Mouse (Mus musculus): ENCODE results near the gene Med12. TPM values are rescaled to one million over a fixed set of nuclear protein-coding genes. Genes with fewer than 3 reads are reported as not detected.
A peak's percentile ranks its signal among the peaks of the same experiment; 100 is the strongest.

Gene Med12
- polyA plus RNA-seq, 1 experiment from 2014 or later: 39.4 TPM

DNA sequence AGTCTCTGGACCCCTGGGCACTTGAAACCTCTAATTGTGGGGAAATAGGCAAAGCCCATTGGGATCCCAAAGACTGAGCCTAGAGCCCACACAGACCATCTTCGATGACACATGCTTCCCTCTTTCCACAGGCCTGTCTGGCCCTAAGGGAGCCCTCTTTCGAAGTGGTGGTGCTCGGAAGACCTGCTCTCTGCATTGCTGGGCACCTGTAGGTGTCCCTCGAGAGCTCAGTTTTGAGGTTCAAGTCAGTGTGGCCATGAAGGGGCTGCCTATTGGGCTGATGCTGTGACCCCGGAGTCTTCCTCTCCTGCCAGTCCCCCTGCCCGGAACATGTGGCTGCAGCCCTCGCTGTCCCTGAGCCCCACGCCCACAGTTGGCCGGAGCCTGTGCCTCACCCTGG lies 27.8 kb downstream of the Med12 start:
- 77% methylated on average over 9 of the region's 9 CpGs for WGBS
- Histone ChIP-seq H3K9ac (no peak overlapping the region), H3K4me2 (replicated peaks) (peak overlapping the region; percentile 50), H3K4me3 (no peak overlapping the region), H3K27me3 (peaks cover under 1% of the 10 kb centered on the region; the same call in 1 of the 2 replicates), H3K4me1 (no peaks in the 10 kb centered on the region), H3K36me3 (peaks cover 4% of the 10 kb centered on the region; the same call in 1 of the 2 replicates), H3K27ac (no peak overlapping the region), H3K9me3 (no peaks in the 10 kb centered on the region)
- no peak for ATAC-seq (ENCODE audit: insufficient number of reproducible peaks, insufficient read depth, low FRiP score, low TSS enrichment)

DNA sequence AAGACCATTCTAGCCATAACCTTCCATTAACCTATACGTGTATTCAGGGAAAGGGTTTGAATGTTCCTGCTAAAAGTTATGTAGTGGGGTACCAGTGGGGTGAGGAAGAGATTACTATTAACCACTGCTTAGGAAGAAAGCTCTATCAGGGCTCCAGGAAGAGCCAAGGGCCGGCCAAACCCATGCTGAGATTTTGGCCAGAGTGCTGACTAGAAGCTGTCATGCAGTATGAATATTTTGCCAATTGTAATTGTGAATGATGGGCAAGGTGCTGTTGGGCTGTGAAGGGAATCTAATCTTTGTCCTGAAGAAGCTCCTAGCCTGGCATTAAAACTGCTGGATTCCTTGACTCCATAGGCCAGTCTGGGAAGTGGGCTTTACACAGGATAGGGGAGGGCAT lies 30.8 kb downstream of the Med12 start:
- Histone ChIP-seq H3K27me3 (peaks cover 10% of the 10 kb centered on the region; the same call in 1 of the 2 replicates), H3K36me3 (no peaks in the 10 kb centered on the region), H3K4me2 (replicated peaks) (no peak overlapping the region), H3K4me3 (no peak overlapping the region), H3K9ac (no peak overlapping the region), H3K27ac (no peak overlapping the region), H3K4me1 (no peaks in the 10 kb centered on the region), H3K9me3 (no peaks in the 10 kb centered on the region)
- WGBS: 50% methylated on average over 2 of the region's 2 CpGs
- ATAC-seq (ENCODE audit: insufficient number of reproducible peaks, insufficient read depth, low FRiP score, low TSS enrichment): no peak

DNA sequence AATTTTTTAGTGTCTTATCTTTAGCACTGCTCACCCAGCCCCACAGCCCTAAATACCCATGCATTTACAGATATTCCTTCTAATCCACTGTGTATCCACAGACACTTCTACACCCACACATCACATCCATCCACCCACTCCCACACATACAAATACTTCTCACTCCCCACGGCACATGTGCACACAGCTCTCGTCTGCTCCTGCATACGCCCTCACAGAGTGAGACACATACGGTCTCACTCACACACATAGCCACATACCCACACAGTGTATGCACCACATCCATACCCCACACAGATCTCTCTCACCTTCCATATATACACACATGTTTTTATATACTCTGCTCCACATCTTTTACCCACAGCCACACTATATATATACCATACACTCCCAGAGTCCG lies 35.5 kb downstream of the Med12 start:
- H3K27me3 ChIP-seq: peaks cover 15% of the 10 kb centered on the region; the same call in 1 of the 2 replicates
- no peaks in the 10 kb centered on the region for H3K9me3 ChIP-seq
- ATAC-seq (ENCODE audit: insufficient number of reproducible peaks, insufficient read depth, low FRiP score, low TSS enrichment): no peak
- H3K4me2 ChIP-seq (replicated peaks): no peak overlapping the region
- no peak overlapping the region for H3K9ac ChIP-seq
- H3K4me3 ChIP-seq: no peak overlapping the region
- H3K36me3 ChIP-seq: no peaks in the 10 kb centered on the region
- no peaks in the 10 kb centered on the region for H3K4me1 ChIP-seq
- 90% methylated on average over 5 of the region's 5 CpGs for WGBS
- no peak overlapping the region for H3K27ac ChIP-seq

DNA sequence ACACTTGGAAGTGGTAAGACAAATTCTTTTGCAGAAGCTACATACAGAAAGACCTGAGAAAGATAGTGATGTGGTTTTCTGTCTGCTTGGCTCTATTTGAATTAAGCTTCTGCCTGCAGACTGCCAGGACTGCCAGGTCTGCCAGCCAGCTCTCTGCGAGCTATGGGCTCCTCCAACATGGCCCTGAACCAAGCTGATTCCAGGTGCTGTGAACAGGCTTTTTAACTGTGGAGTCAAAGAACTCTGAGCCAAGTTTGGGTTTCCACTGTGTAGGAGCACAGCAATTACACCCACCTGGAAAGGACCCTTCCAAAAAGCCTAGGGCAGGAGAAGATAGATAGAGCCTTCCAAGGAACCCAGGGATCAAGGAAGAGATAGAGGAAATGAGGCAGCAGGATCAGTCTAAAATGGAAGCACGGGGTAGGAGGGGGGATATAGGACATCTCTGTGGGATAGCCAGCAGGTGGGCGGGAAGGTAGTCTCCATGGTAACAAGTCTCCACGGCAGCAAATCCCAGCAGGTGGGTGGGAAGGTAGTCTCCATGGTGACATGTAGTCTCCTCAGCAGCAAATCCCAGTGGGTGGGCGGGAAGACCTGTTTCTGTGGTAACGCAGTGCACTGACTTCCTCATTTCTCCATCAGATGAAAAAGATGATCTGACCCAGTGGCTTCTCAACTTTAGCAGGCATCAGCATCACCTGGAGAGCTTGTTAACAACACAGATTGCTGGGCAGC lies 40.0 kb downstream of the Med12 start:
- Histone ChIP-seq H3K9ac (no peak overlapping the region), H3K4me2 (replicated peaks) (no peak overlapping the region), H3K4me1 (no peaks in the 10 kb centered on the region), H3K27me3 (peaks cover 10% of the 10 kb centered on the region; the same call in 1 of the 2 replicates), H3K36me3 (no peaks in the 10 kb centered on the region), H3K9me3 (no peaks in the 10 kb centered on the region), H3K27ac (no peak overlapping the region), H3K4me3 (no peak overlapping the region)
- ATAC-seq (ENCODE audit: insufficient number of reproducible peaks, insufficient read depth, low FRiP score, low TSS enrichment): no peak
- 47% methylated on average over 6 of the region's 6 CpGs for WGBS

DNA sequence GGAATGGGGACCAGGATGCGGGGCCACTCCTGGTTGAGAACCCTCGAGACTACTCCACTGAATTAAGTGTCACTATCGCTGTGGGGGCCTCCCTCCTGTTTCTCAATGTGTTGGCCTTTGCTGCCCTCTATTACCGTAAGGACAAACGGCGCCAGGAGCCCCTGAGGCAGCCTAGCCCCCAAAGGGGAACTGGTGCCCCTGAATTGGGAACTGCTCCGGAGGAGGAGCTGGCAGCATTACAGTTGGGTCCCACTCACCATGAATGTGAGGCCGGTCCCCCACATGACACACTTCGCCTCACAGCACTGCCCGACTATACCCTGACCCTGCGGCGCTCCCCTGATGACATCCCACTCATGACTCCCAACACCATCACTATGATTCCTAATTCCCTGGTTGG lies 45.9 kb downstream of the Med12 start:
- no peak overlapping the region for H3K4me2 ChIP-seq (replicated peaks)
- no peaks in the 10 kb centered on the region for H3K4me1 ChIP-seq
- H3K27ac ChIP-seq: no peak overlapping the region
- no peak overlapping the region for H3K9ac ChIP-seq
- no peaks in the 10 kb centered on the region for H3K9me3 ChIP-seq
- H3K4me3 ChIP-seq: no peak overlapping the region
- 96% methylated on average over 12 of the region's 12 CpGs for WGBS
- 0 out of 2 replicates have a peak, but pooled peaks cover under 1% of the 10 kb centered on the region for H3K27me3 ChIP-seq
- no peak for ATAC-seq (ENCODE audit: insufficient number of reproducible peaks, insufficient read depth, low FRiP score, low TSS enrichment)
- 0 out of 2 replicates have a peak, but pooled peaks cover 8% of the 10 kb centered on the region for H3K36me3 ChIP-seq

- Histone ChIP-seq H3K27ac (no peak overlapping the region), H3K4me3 (no peak overlapping the region), H3K27me3 (no peaks in the 10 kb centered on the region), H3K4me2 (replicated peaks) (no peak overlapping the region), H3K9ac (no peak overlapping the region), H3K4me1 (no peaks in the 10 kb centered on the region), H3K9me3 (no peaks in the 10 kb centered on the region), H3K36me3 (no peaks in the 10 kb centered on the region)
- no peak for ATAC-seq (ENCODE audit: insufficient number of reproducible peaks, insufficient read depth, low FRiP score, low TSS enrichment)
- 61% methylated on average over 8 of the region's 8 CpGs for WGBS
Observed at GRCm38 (mm10) chrX:101325989-101326899, 52.4 kb downstream of the Med12 start.

GRCm38 (mm10) chrX:101329372-101330028 lies 55.7 kb downstream of the Med12 start:
- no peak overlapping the region for H3K9ac ChIP-seq
- WGBS: 25% methylated on average over 9 of the region's 10 CpGs
- 0 out of 2 replicates have a peak, but pooled peaks cover 3% of the 10 kb centered on the region for H3K27me3 ChIP-seq
- no peaks in the 10 kb centered on the region for H3K36me3 ChIP-seq
- H3K9me3 ChIP-seq: no peaks in the 10 kb centered on the region
- no peak for ATAC-seq (ENCODE audit: insufficient number of reproducible peaks, insufficient read depth, low FRiP score, low TSS enrichment)
- H3K27ac ChIP-seq: no peak overlapping the region
- no peak overlapping the region for H3K4me3 ChIP-seq
- H3K4me1 ChIP-seq: no peaks in the 10 kb centered on the region
- 0 out of 2 replicates have a peak overlapping the region, but pooled peaks have one; percentile 7 for H3K4me2 ChIP-seq (replicated peaks)

DNA sequence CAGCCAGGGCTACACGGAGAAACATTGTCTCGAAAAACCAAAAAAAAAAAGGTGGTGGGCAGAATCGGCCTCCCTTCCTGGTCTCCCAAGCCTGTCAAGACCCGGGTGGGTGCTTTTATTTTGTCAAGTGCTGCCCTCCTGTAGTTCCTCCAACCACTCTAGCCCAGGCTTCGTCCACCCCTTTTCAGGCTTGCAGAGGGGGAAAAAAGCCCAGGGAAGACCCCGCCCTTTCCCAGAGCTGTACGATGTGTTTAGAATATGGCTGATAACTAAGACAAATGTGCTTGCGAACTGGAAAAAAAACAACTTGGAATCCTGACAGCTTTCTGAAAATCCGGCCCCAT lies 58.2 kb downstream of the Med12 start:
- Histone ChIP-seq H3K4me2 (replicated peaks) (peak overlapping the region; percentile 38), H3K9ac (no peak overlapping the region), H3K27me3 (0 out of 2 replicates have a peak, but pooled peaks cover 3% of the 10 kb centered on the region), H3K9me3 (no peaks in the 10 kb centered on the region), H3K27ac (peak overlapping the region; percentile 90), H3K4me1 (no peaks in the 10 kb centered on the region), H3K4me3 (peak overlapping the region; percentile 13; the same call in 1 of the 2 replicates), H3K36me3 (no peaks in the 10 kb centered on the region)
- ATAC-seq (ENCODE audit: insufficient number of reproducible peaks, insufficient read depth, low FRiP score, low TSS enrichment): peak; percentile 41; the same call in 1 of the 2 replicates
- 43% methylated on average over 9 of the region's 9 CpGs for WGBS

DNA sequence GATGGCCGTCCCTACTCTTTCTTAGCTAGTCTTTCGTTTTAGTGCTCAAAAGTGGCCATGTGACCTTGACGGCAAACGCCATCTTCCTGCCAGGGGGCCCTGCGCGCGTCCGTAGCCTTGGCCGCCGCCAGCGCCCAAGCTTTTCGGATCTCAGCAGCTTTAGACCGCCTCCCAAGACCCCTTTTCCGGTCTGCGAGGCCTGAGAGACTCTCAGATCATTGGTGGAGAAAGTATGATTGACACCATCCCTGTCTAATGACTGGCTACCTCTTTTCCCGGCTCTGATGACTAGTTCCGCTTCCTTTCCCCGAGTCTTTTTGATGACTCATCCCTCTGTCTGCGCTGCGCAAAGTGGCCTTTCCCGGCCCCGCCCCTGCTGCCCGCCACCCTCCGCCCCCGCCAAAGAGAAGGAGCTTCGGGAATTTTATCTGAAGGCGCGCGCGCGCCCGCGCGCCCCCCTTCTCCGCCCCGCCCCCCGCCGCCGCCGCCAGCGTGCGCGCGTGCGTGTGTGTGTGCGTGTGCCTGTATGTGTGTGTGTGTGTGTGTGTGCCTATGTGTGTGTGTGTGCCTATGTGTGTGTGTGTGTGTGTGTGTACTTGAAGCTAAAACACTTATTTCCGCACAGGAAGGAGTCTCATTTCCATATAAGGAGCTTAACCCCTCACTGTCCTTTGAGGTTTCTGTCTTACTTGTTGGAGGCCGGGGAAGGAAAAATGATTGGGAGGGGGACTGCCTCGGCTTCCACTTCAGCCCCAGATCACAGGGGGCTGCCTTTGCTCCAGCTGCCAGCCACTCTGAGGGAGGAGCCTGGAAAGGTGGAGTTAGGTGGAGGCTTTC lies 58.8 kb downstream of the Med12 start:
- Histone ChIP-seq H3K4me1 (no peaks in the 10 kb centered on the region), H3K27ac (peak overlapping the region; percentile 90), H3K4me3 (peak overlapping the region; percentile 32), H3K27me3 (0 out of 2 replicates have a peak, but pooled peaks cover 3% of the 10 kb centered on the region), H3K36me3 (no peaks in the 10 kb centered on the region), H3K9ac (peak overlapping the region; percentile 36; the same call in 1 of the 2 replicates), H3K9me3 (no peaks in the 10 kb centered on the region), H3K4me2 (replicated peaks) (peak overlapping the region; percentile 42)
- WGBS: 24% methylated on average over 39 of the region's 49 CpGs
- ATAC-seq (ENCODE audit: insufficient number of reproducible peaks, insufficient read depth, low FRiP score, low TSS enrichment): peak; percentile 93

DNA sequence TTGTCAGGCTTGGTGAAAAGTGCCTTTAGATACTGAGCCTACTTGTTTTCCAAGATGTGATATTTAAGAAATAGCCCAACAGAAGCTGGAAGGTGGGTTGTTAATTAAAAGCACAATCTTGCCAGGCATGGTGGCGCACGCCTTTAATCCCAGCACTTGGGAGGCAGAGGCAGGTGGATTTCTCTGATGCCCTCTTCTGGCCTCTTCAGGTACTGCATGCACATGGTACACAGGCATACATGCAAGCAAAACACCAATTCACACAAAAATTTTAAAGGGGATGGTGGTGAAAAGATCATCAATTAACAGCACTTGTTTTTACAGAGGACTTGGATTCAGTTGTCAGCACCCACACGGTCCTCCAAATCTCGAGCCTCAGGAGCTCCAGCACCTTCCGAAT lies 60.8 kb downstream of the Med12 start:
- no peak overlapping the region for H3K4me3 ChIP-seq
- WGBS: 89% methylated on average over 5 of the region's 5 CpGs
- ATAC-seq (ENCODE audit: insufficient number of reproducible peaks, insufficient read depth, low FRiP score, low TSS enrichment): no peak
- no peak overlapping the region for H3K9ac ChIP-seq
- no peak overlapping the region for H3K27ac ChIP-seq
- no peaks in the 10 kb centered on the region for H3K4me1 ChIP-seq
- H3K4me2 ChIP-seq (replicated peaks): no peak overlapping the region
- H3K36me3 ChIP-seq: no peaks in the 10 kb centered on the region
- 0 out of 2 replicates have a peak, but pooled peaks cover 3% of the 10 kb centered on the region for H3K27me3 ChIP-seq
- no peaks in the 10 kb centered on the region for H3K9me3 ChIP-seq

DNA sequence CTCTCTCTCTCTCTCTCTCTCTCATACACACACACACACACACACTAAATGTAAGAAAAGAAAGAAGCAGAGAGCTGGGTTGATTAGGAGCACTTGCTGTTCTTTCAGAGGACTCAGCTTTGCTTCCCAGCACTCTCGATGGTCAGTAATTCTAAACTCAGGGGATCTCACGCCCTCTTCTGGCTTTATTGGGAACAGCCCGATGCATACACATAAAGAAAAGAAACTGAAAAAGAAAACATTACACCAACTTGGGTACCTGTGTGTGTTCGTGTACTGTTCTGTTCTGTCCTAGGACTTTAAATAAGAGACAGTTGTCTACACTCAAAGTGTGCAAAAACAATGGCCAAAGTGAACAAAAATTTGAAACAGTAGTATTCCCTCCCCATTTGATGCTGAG lies 64.8 kb downstream of the Med12 start:
- Histone ChIP-seq H3K4me2 (replicated peaks) (no peak overlapping the region), H3K9ac (no peak overlapping the region), H3K4me3 (no peak overlapping the region), H3K27me3 (no peaks in the 10 kb centered on the region), H3K36me3 (no peaks in the 10 kb centered on the region), H3K4me1 (no peaks in the 10 kb centered on the region), H3K27ac (no peak overlapping the region), H3K9me3 (no peaks in the 10 kb centered on the region)
- ATAC-seq (ENCODE audit: insufficient number of reproducible peaks, insufficient read depth, low FRiP score, low TSS enrichment): no peak
- 45% methylated on average over 4 of the region's 4 CpGs for WGBS
